In genomic region chr2:159250993-159251665, GRCm38 (mm10) we compare ENCODE assay signal across 23 mouse cellular contexts.
A peak's percentile ranks its signal among the peaks of the same experiment; 100 is the strongest.
DNase-seq lines count a peak whose midpoint lies in the region; ATAC-seq and TF ChIP-seq lines count a peak whose summit lies in the region.
"Had no signal": no experiment of that assay in that cellular context is flagged by ENCODE, and none has a peak within 500 bp of the region (broad histone marks: within the 10 kb centered on the region; RNA-seq: fewer than 3 reads in every experiment).

No protein-coding gene starts in this region.

- DNase-seq in kidney, adult 18-20 months: no peak
- peak; percentile 30 for DNase-seq in kidney, postnatal 10 days
- no peak for DNase-seq in kidney, postnatal 25 days
- DNase-seq in midbrain, postnatal 0 days (ENCODE audit: low spot score): peak; percentile 5
- DNase-seq in cerebellum, adult 9-11 months: no peak
- DNase-seq: adrenal gland, postnatal 25 days; cerebellum, adult 11 months; cerebellum, adult 8-10 months; cerebellum, postnatal 25 days; gastrocnemius, postnatal 10 days; heart, adult 18-20 months; heart, postnatal 10 days; heart, postnatal 4 days had no signal

- no peak overlapping the region for H3K9ac ChIP-seq in kidney, embryonic 14.5 days (ENCODE audit: low read depth, low read length)
- no peak overlapping the region for H3K9ac ChIP-seq in midbrain, postnatal 0 days (replicated peaks; ENCODE audit: low read length, poor library complexity, severe bottlenecking)
- H3K9ac ChIP-seq in midbrain, embryonic 15.5 days: no peak overlapping the region
- H3K9ac ChIP-seq: embryonic facial prominence, embryonic 13.5 days; forebrain, embryonic 12.5 days; hindbrain, embryonic 12.5 days had no signal

- no peaks in the 10 kb centered on the region for H3K9me3 ChIP-seq in kidney, embryonic 14.5 days (ENCODE audit: control insufficient read depth, low read length)
- no peaks in the 10 kb centered on the region for H3K9me3 ChIP-seq in midbrain, postnatal 0 days (ENCODE audit: low read length)
- no peaks in the 10 kb centered on the region for H3K9me3 ChIP-seq in midbrain, embryonic 15.5 days
- H3K9me3 ChIP-seq: embryonic facial prominence, embryonic 13.5 days; forebrain, embryonic 12.5 days; heart, embryonic 10.5 days; hindbrain, embryonic 12.5 days had no signal

- no peaks in the 10 kb centered on the region for H3K4me1 ChIP-seq in kidney, embryonic 14.5 days (ENCODE audit: control insufficient read depth, insufficient read depth, low read length)
- no peaks in the 10 kb centered on the region for H3K4me1 ChIP-seq in midbrain, postnatal 0 days (ENCODE audit: insufficient read depth, low read length)
- no peaks in the 10 kb centered on the region for H3K4me1 ChIP-seq in midbrain, embryonic 15.5 days
- H3K4me1 ChIP-seq: embryonic facial prominence, embryonic 13.5 days; forebrain, embryonic 12.5 days had no signal

- H3K4me2 ChIP-seq in kidney, embryonic 14.5 days (replicated peaks; ENCODE audit: low read depth, low read length): no peak overlapping the region
- H3K4me2 ChIP-seq in midbrain, postnatal 0 days (ENCODE audit: low read depth, low read length, poor library complexity, severe bottlenecking): no peak overlapping the region
- no peak overlapping the region for H3K4me2 ChIP-seq in midbrain, embryonic 15.5 days
- H3K4me2 ChIP-seq: embryonic facial prominence, embryonic 13.5 days; forebrain, embryonic 12.5 days; hindbrain, embryonic 12.5 days had no signal

- no peak overlapping the region for H3K4me3 ChIP-seq in kidney, embryonic 14.5 days (ENCODE audit: low read length)
- no peak overlapping the region for H3K4me3 ChIP-seq in midbrain, postnatal 0 days (ENCODE audit: low read depth, low read length)
- no peak overlapping the region for H3K4me3 ChIP-seq in midbrain, embryonic 15.5 days
- H3K4me3 ChIP-seq: embryonic facial prominence, embryonic 13.5 days; forebrain, embryonic 12.5 days; heart, embryonic 10.5 days; hindbrain, embryonic 12.5 days had no signal

- TF ChIP-seq CTCF in midbrain, postnatal 0 days (IDR thresholded peaks at IDR 0.05): no peak

- H3K27ac ChIP-seq in kidney, embryonic 14.5 days (ENCODE audit: low read depth, low read length): peak overlapping the region; percentile 42
- H3K27ac ChIP-seq in midbrain, postnatal 0 days (ENCODE audit: low read depth, low read length): no peak overlapping the region
- no peak overlapping the region for H3K27ac ChIP-seq in midbrain, embryonic 15.5 days
- H3K27ac ChIP-seq: embryonic facial prominence, embryonic 13.5 days; forebrain, embryonic 12.5 days; heart, embryonic 10.5 days; hindbrain, embryonic 12.5 days had no signal

- 43% methylated on average over 6 of the region's 6 CpGs for WGBS in kidney, embryonic 14.5 days
- 77% methylated on average over 6 of the region's 6 CpGs for WGBS in midbrain, postnatal 0 days
- 76% methylated on average over 6 of the region's 6 CpGs for WGBS in midbrain, embryonic 15.5 days

- ATAC-seq in kidney, embryonic 14.5 days (ENCODE audit: low FRiP score, low TSS enrichment): peak; percentile 76
- no peak for ATAC-seq in midbrain, postnatal 0 days (ENCODE audit: low FRiP score)
- no peak for ATAC-seq in midbrain, embryonic 15.5 days (replicated peaks)
- ATAC-seq: activated CD4-positive, CD25-positive, alpha-beta regulatory T cell, adult 4 months; hindbrain, embryonic 16.5 days; Patski had no signal

- H3K36me3 ChIP-seq in kidney, embryonic 14.5 days (ENCODE audit: control insufficient read depth, insufficient read depth, low read length): no peaks in the 10 kb centered on the region
- no peaks in the 10 kb centered on the region for H3K36me3 ChIP-seq in midbrain, postnatal 0 days (ENCODE audit: insufficient read depth, low read length)
- no peaks in the 10 kb centered on the region for H3K36me3 ChIP-seq in midbrain, embryonic 15.5 days (replicated peaks)
- H3K36me3 ChIP-seq: embryonic facial prominence, embryonic 13.5 days; forebrain, embryonic 12.5 days; heart, embryonic 10.5 days; hindbrain, embryonic 12.5 days had no signal

- H3K27me3 ChIP-seq in kidney, embryonic 14.5 days (ENCODE audit: control insufficient read depth, insufficient read depth, low read length): no peaks in the 10 kb centered on the region
- H3K27me3 ChIP-seq in midbrain, postnatal 0 days (ENCODE audit: insufficient read depth, low read length): no peaks in the 10 kb centered on the region
- H3K27me3 ChIP-seq in midbrain, embryonic 15.5 days (replicated peaks): no peaks in the 10 kb centered on the region
- H3K27me3 ChIP-seq: CH12.LX; embryonic facial prominence, embryonic 13.5 days; forebrain, embryonic 12.5 days; hindbrain, embryonic 12.5 days; Patski had no signal

Comparison
In these comparisons a context has a peak if more than half of its experiments do, and no peak if none do; other contexts are left out.
1. DNase-seq: peak in kidney, postnatal 10 days (single experiment) and midbrain, postnatal 0 days (single experiment); none in kidney, adult 18-20 months (single experiment), kidney, postnatal 25 days (0 of 2) and cerebellum, adult 9-11 months (single experiment).